Mouse (Mus musculus) naive thymus-derived CD4-positive, alpha-beta T cell, adult 2 months (primary cell): ENCODE results near the gene Naif1.

Experiments used
- DNase-seq: peaks from one replicate; pipeline ENCODE4 v3.0.0-alpha.2; 2011; ENCODE audit warnings: low read depth

Naif1 gene

GRCm38 (mm10) chr2:32427720-32428119 lies 22.5 kb upstream of the Naif1 start:
- DNase-seq: no peak

GRCm38 (mm10) chr2:32428262-32428722 lies 22.0 kb upstream of the Naif1 start:
- DNase-seq: no peak

- DNase-seq: no peak
Measured at GRCm38 (mm10) chr2:32429215-32429891, 20.9 kb upstream of the Naif1 start.

GRCm38 (mm10) chr2:32430701-32431676 lies 19.3 kb upstream of the Naif1 start:
- DNase-seq: no peak

- DNase-seq: no peak
Measured at GRCm38 (mm10) chr2:32436686-32437372, 13.4 kb upstream of the Naif1 start.

GRCm38 (mm10) chr2:32437612-32438166 lies 12.6 kb upstream of the Naif1 start:
- DNase-seq: no peak

- DNase-seq: no peak
Measured at GRCm38 (mm10) chr2:32438733-32439132, 11.5 kb upstream of the Naif1 start.

- no peak for DNase-seq
Measured at GRCm38 (mm10) chr2:32439177-32439576, 11.1 kb upstream of the Naif1 start.

- DNase-seq: no peak
Measured at GRCm38 (mm10) chr2:32440164-32440563, 10.1 kb upstream of the Naif1 start.

- no peak for DNase-seq
Measured at GRCm38 (mm10) chr2:32440632-32441031, 9.6 kb upstream of the Naif1 start.

- DNase-seq: no peak
Measured at GRCm38 (mm10) chr2:32441550-32441949, 8.7 kb upstream of the Naif1 start.

- DNase-seq: no peak
Measured at GRCm38 (mm10) chr2:32445535-32445934, 4.7 kb upstream of the Naif1 start.

- peak; percentile 86 for DNase-seq
Measured at GRCm38 (mm10) chr2:32447264-32447936, 2.9 kb upstream of the Naif1 start.

- peak; percentile 33 for DNase-seq
Measured at GRCm38 (mm10) chr2:32448480-32448879, 1.8 kb upstream of the Naif1 start.

- DNase-seq: peak; percentile 98
Measured at GRCm38 (mm10) chr2:32450881-32451844, 906 bp downstream of the Naif1 start, which contains the start of gene Slc25a25. TSS of gene Slc25a25 (minus strand) at chr2:32451445.

- peak; percentile 99 for DNase-seq
Measured at GRCm38 (mm10) chr2:32451870-32452372, 1.7 kb downstream of the Naif1 start.

- no peak for DNase-seq
Measured at GRCm38 (mm10) chr2:32452441-32452971, 2.2 kb downstream of the Naif1 start.

GRCm38 (mm10) chr2:32453641-32454303 lies 3.5 kb downstream of the Naif1 start:
- no peak for DNase-seq

- DNase-seq: no peak
Measured at GRCm38 (mm10) chr2:32454633-32455032, 4.4 kb downstream of the Naif1 start.
